Mouse (Mus musculus): ENCODE data around the gene Slc16a14.

GRCm38 (mm10) chr1:84882937-84883336 lies 52.0 kb downstream of the Slc16a14 start:
- TF ChIP-seq CTCF (IDR thresholded peaks at IDR 0.05; ENCODE audit: low read depth, low read length) (no peak), POLR2A (IDR thresholded peaks at IDR 0.05; ENCODE audit: borderline replicate concordance, low read depth, low read length) (no peak)

Measured in bone marrow macrophage, adult 2 months (primary cell).